Mouse (Mus musculus): ENCODE data around the gene Gtf2i.

The Gtf2i gene

DNA sequence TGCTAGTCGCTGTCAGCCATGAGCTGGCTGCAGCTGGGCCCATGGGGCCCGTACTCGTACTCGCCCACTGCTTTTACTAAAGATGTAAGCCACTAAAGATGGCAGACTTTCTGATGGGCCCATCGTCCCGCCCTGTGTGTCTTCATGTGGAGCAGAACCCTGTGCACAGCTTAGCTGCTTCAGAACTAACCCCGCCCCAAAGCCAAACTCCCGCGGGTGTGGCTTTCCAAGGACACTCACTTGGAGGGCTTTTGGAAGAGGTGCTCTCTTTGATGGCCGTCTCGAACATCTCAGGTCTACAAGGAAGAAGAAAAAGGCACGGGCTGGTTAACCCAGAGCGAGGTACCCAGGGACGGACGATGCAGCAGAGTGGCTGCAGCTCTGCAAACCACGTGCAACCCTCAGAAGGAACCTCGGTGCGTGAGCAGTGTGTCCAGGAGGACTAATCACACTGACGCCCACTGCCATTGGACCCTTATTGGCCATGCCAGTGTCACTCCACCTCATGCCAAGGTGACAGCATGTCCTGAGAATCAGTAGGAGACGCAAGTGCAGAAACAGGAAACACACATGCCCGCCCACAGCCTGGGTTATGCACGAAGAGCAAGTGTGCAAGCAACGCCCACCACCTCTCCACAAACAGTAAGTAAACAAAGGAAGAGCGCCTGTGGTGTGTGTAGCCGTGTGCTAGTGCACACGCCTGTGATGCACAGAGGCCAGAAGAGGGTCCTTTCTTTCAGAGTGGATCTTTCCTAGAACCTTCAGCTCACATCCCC is 70.7 kb downstream of the Gtf2i start:
- no peak for DNase-seq (ENCODE audit: low read depth, low spot score)

DNA sequence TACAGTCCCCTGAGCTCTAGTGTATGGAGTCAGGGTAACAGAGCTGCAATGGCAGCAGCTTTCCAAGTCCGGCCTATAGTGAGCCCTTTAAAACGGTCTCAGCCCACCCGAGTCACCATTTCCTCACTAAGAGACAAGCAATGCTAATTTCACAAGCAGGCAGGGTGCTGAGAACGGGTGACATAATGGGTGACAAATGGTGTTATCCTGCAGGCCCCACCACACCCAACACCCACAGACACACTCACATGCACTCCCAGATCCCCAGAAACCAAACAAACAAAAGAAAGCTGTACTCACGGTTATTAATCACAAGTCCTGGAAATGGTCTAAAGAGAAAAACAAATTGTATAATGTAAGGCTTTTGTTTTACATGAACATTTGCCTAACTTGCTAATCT is 72.7 kb downstream of the Gtf2i start:
- no peak for DNase-seq (ENCODE audit: low read depth, low spot score)

DNA sequence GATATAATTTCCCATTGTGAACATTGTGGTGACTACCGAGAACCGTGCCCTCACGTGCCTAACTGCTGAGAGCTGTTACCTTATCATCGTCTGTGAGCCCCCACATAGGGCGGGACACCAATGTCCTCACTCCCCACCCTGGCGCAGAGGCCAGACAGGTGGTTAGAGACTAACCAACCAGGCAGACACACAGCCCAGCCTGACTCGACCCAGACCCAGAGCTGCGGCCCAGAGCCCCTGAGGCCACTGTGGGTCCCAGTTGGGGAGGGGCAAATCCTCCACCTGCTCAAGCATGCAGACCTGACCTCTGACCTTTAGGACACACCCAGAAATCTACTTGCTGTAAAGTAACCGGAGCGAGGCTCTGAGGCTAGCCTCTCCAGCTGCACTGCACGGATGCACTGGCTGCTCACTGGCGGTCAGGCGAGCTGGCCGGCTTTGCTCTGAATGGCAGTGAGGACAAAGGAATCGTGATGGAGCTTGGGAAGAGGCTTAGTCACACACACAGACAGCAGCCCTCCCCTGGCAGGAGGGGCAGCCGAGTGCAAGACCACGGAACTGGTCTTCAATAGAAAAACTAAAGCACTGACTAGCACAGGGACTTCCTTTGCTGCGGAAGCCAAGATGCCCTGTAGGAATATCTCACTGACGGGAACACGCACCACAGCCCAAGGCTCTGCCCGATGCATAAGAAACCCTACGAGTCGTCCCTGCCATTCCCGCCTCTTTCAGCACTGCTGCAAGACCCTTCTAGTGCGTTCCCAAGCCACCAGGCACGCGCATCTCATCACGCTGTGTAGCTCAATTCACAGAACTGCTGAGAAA is 76.4 kb downstream of the Gtf2i start:
- no peak for DNase-seq (ENCODE audit: low read depth, low spot score)

DNA sequence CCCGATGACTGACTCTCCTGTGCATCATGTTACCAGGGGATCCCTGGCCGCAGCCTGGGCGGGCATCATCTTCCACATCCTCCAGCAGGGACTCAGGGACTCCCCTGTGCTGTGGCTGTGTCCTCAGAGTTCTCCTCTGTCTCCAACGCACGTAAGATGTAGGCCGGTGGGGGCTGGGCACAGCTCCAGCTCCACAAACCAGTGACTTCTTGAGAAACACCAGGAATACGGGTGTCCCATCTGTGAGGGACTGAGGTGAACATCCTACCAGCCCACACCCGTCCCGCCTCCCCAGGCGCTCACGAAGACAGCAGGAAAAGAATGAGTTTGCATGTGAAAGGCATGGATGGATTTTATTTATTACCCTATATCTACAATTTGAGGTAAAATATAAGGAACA is 77.1 kb downstream of the Gtf2i start:
- no peak for DNase-seq (ENCODE audit: low read depth, low spot score)

DNA sequence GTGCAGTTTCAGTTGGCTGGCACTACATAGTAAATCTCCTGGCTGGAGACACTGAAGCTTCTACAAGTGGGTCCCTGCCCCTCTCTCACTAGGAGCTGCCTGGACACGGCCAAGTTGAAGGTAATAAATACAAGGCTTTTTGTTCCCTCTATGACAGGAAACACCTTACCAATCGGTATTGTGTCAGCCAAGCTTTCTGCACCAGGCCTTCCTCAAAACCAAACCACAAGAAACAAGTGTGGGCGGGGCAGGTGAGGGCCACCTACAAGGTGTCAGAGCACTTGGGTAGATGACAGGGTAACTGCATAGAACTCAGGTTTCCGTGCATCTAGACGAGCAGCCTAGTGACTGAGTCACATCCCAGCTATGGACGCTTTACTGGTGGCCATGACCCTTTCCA is 77.8 kb downstream of the Gtf2i start:
- DNase-seq (ENCODE audit: low read depth, low spot score): no peak

DNA sequence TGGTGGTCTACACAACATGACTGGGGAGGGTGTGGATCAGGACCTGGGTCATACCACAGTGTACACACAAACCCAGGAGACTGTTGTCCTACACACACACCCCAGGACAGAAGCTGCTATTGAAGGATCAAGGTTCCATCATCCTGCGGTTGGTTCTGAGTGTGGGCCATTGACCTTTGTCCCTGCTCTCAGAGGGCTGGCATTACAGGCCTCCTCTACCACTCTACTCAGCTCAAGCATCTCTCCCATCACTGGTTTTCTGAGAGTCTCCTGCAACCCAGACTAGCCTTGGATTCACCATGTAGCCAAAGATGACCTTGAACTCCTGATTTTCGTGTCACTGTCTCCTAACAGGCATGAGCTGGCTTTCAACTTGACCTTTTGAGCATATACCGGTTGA is 78.3 kb downstream of the Gtf2i start:
- no peak for DNase-seq (ENCODE audit: low read depth, low spot score)

DNA sequence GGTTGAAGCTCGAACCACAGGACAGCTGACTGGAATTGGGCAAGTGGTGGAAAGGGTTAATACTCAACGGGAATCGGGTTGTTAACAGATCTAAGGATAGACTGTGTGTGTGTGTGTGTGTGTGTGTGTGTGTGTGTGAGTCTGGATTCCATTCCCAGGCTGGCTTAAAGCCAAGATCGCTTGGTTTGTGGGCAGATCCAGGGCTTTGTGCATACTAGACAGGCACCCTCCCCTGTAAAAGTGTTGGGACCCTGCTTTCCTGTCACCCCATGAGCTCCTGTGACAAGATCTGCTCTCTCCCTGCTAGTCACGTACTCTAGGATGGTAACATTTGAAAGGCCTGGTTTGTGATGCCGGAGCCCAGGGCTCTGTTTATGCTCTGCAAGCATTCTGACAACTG is 79.4 kb downstream of the Gtf2i start:
- DNase-seq (ENCODE audit: low read depth, low spot score): no peak

DNA sequence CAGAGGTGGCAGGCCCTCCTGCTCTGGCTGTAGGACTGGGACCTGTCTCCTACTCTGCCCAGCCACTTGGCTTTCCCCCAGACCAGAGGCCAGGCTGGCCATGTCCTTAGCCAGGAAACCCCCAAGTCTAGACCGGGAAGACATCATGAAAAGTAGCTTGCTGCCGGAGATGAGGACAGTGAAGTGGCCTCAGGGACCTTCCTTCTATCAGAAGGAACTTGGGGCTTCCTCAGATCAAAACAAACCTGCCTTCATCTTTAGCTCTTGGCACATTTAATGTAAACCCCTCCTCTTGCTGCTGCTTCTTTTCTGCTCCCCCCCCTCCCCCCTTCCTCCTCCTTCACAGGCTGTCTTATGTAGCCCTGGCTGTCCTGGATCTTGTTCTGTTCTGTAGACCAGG is 80.4 kb downstream of the Gtf2i start:
- DNase-seq (ENCODE audit: low read depth, low spot score): no peak

DNA sequence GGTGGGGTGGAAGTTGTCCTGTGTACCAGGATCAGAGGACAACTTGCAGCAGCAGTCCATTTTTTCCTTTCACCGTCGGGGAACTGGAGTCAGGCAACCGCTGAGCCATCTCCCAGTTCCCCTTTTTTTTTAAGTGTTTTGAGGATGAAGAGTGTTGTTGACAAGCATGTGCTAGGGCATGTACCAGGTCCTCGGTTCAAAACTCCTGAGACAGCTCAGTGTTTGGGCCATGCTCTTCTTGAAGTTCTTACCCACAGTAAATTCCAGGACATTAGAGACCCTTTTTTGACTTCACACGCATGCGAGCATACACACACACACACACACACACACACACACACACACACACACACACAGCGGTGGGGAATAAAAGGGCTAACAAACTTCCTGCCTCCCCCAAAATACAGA is 81.3 kb downstream of the Gtf2i start:
- no peak for DNase-seq (ENCODE audit: low read depth, low spot score)

DNA sequence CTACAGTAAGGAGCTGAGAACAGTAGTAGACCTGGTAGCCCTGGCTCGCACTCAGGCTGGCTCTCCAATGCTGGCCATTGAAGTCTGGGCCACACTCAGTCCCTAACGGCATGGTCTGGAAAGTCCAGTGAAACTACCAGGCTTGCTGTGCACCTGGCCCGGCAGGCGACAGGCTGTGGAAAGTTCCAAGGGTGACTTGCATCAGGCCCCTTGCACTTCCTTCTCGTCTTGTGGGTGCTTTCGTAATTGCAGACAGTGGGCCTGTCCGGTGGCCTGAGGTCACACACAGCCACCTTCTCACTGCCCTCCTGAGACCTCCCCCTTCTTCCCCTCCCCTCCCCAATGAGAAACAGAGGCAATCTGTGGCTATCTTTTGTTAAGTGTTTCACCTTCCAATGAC is 82.0 kb downstream of the Gtf2i start:
- DNase-seq (ENCODE audit: low read depth, low spot score): no peak

DNA sequence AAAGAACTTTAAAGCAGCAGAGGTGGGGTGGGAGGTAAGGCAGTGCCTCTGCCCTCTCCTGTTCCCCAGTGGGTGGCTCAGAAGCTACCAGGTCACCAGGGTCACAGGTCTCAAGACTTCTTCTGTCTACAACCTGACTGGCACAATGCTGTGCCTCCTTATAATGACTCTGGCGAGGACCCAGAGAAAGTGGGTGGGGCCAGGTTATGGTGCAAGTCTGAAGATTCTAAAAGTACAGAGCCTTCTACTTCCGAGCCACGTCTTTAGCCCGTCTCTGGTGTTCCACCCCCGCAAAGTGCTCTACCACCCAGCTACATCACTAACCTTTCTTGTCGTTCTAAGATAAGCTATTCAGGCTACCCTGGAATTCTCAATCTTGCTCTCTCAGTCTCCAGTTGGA is 82.4 kb downstream of the Gtf2i start:
- no peak for DNase-seq (ENCODE audit: low read depth, low spot score)

DNA sequence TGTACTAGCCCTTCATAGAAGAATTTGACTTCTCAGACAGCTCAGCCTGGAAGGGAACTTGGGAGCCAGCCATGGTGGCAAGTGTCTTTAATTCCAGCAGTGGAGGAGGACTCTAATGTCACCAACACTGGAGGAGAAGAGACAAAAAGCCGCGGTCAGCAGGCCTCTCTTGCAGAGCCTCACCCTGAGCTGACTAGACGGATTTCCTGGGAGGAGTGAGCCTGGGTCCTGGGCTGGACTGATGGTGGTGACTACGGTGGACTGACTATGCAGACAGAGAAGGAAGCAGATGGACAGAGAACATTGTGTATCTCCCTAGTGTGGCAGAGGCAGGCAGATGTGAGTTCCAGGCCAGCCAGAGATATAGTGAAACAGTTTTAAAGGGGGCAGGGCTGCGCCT is 83.2 kb downstream of the Gtf2i start:
- no peak for DNase-seq (ENCODE audit: low read depth, low spot score)

DNA sequence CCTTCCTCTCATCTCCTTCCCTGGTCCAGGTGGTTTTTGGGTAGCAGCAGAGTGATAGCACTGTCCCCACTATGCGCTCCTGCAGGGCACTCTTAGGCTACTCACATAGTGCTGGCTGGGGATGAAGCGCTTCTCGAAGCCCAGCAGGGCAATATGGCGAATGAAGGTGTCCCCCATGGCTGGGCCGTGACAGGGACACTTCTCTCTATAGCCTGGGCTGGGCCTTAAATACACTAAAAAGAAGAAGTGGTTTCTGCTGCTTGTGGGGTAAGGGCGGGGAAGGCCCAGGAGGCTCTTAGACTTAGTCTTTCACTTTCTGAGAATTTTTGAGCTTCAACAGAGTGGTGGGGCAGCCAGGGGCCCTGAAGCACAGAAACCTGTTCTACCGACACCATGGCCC is 85.2 kb downstream of the Gtf2i start, which contains the start of gene Ncf1:
TSS of gene Ncf1 (minus strand) at position 235 of the 400 bp plus-strand sequence.
- DNase-seq (ENCODE audit: low read depth, low spot score): no peak

DNA sequence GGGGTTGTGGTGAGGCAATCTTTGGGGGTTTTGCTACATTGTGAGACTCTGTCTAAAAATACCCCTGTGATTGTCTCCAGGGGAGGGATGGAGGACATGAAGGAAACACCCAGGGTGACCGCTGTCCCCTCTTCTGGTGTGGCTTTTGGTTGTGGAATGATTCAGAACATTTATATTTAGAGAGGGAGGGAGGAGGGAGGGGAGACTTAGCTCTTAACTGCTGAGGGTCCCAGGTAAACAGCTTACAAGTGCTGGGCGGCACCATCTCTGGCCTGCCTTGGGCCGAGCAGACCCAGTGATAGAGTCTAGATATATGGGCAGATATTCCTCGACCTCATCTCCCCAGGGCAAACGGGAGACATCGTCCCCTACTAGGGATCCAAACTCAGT is 86.3 kb downstream of the Gtf2i start:
- no peak for DNase-seq (ENCODE audit: low read depth, low spot score)

DNA sequence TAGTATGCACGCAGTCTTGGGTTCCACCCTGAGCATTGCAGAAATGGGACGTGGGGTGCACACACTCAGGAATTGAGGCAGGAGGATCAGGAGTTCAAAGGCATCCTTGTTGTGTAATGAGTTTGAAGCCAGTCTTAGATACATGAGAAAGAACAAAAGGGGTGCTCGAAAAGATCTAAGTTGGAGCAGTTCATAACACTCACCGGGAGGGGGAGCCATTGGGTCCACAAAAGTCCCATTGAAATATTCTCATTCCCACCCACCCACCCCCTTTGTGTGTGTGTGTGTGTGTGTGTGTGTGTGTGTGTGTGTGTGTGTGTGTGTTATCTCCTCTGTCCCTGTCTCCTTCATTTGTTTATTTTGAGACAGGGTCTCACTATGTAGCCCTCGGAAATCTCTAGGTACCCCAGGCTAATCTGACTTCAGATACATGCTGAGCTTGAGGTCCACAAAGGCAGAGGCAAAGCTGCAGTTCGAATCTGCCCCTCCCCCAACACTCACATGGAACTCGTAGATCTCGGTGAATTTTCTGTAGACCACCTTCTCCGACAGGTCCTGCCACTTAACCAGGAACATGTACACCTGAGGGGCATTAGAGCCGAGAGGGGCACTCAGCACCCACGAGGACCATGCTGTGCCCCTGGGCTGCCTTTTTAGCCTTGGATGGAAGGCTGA is 86.8 kb downstream of the Gtf2i start:
- DNase-seq (ENCODE audit: low read depth, low spot score): no peak

DNA sequence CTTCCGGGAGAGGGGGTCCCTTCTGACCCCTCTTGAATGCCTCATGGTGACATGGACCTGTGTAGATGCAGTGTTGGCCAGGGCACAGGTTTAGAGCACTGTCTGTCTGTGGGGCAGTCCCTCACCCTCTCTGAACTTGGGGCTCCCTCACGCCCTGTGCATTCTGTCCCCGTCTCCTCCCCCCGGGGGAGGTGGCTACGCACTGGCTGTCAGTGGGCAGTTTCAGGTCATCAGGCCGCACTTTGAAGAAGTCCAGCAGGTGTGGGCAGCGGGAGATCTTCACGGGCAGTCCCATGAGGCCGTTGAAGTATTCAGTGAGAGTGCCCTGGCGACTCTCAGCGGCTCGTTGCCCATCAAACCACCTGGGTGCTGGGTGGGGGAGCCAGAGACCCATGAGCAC is 87.6 kb downstream of the Gtf2i start:
- DNase-seq (ENCODE audit: low read depth, low spot score): no peak

DNA sequence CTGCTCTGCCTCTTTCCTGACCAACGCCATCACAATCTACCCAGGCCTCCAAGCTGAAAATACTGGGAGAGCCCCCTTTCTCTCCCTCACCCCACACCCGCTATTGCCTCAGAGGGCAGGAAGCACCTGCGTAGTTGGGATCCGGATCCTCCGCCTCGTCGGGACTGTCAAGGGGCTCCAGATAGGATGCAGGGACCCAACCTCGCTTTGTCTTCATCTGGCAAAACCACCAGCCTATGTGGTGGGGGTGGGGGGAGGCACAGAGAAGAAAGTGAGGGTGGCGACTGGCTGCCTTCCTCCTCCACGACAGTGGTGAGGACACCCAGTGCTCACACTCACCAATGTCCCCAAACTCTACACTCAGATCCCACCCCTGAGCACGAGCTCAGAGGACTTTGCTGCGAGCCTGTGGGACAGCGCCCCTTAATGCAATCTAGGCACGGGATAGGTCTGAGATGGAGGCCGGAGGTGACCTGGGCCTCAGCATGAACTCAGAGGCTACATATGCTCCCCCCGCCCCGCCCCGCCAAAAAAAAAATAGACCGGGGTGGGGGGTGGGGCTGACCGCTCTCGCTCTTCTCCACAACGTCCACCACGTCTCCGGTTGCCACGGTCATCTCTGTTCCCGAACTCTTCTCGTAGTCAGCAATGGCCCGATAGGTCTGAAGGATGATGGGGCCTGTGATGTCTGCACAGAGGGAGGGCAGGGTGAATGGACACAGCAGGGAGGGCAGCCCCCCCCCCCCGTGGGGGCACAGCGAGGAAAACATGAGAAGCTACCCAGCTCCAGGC is 89.3 kb downstream of the Gtf2i start:
- no peak for DNase-seq (ENCODE audit: low read depth, low spot score)

DNA sequence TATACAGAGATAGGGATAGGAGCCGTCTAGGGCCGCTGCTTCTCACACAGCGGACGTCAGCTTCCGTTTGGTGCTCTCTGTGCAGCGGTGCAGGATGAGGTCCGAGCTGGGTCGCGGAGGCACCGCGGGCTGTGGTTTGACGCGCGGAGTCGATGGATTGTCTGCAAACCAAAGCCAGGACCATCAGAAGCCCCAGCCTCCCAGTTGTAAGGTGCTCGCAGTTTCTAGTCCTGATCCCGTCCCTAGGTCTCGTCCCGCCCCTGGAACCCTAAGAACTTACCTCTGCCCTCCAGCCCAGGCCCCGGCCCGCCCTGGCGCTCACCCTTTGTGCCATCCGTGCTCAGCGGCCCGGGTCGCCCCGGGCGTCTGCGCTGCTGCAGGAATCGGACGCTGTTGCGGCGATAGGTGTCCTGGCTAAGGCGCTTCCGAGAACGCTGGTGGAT is 92.8 kb downstream of the Gtf2i start:
- no peak for DNase-seq (ENCODE audit: low read depth, low spot score)

DNA sequence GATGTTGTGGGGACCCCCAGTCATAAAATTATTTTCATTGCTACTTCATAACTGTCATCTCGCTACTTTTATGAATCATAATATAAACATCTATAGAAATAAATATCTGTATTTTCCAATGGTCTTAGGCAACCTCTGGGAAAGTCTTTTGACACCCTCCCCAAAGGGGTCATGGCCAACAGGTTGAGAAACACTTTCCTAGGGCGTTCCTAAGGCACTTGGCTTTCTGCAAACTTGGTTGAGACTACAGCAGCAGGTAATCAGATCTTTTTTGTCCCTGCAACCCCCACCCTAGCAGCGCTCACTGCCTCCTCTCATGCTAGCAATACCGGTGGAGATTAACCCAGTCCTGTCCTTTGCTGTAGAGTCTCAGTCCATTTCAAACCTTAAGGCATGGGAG is 93.3 kb downstream of the Gtf2i start:
- no peak for DNase-seq (ENCODE audit: low read depth, low spot score)

DNA sequence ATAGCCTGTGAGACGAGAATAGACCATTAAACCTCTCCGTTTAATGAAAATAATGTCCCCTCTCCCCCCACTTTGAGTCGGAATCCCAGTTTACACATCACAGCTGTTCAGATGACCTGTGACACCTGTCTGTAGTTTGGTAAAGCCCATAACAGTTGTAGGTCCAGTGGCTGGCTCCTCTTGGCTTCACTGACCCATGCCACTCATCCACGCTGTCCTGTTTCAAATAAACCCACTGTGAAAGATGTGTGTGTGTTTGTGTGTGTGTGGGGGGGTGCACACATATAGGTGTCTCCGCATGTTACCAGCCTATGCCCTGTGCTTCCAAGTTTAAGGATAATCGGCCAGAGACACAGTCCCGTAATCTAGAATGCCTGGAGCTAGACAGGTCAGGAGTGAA is 96.7 kb downstream of the Gtf2i start:
- DNase-seq (ENCODE audit: low read depth, low spot score): no peak

DNA sequence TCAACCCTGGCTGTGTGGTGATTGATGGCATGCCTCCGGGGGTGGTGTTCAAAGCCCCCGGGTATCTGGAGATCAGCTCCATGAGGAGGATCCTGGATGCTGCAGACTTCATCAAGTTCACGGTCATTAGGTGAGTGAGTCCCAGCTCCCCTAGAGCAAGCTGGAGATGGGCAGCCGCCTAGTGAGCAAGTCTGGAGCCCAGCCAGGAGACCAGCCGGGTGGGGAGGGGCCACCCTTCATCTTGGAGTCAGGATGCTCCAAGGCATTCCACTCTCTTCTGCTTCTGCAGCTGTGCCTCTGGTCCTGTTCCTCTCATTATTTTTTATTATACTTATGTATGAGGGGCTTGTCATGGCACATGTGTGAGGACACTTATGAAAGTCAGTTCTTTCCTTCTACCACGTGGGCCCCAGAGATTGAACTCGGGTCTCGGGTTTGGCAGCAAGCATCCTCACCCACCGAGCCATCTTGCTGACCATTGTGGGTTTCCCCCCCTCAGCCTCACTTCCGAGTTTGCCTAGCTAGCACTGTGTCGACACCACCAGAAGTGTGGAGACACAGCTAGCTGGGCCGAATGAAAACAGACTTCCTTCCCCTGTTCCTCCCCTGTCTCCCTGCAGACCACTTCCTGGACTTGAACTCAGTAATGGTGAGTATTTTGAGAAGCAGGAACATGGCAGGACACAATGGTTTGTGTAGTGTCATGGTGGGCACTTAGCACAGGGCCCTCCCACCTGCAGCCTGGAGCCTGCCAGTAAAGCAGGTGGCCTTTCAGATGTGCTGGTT is 100.3 kb downstream of the Gtf2i start:
- DNase-seq (ENCODE audit: low read depth, low spot score): no peak
